Mouse (Mus musculus) forebrain, embryonic 13.5 days (tissue): ENCODE results near the gene Echdc3. TPM values are rescaled to one million over a fixed set of nuclear protein-coding genes. Genes with fewer than 3 reads are reported as not detected.
A peak's percentile ranks its signal among the peaks of the same experiment; 100 is the strongest.

Source experiments
- ATAC-seq: fragments of 200-750 bp; cut with Nextera tagmentation; 2 replicates; pipeline ENCODE4 v1.8.0; 2017
- H3K27ac ChIP-seq: fragments of 300-500 bp; sonication (generic); 2 replicates; pipeline ENCODE4 v1.5.1; 2015; ENCODE audit warnings: inconsistent platforms, mild to moderate bottlenecking, moderate library complexity
- H3K27me3 ChIP-seq: fragments of 300-500 bp; sonication (generic); 2 replicates; pipeline ENCODE4 v1.6.1; 2015; ENCODE audit warnings: mild to moderate bottlenecking, inconsistent platforms
- H3K36me3 ChIP-seq: fragments of 300-500 bp; sonication (generic); 2 replicates; pipeline ENCODE4 v1.6.1; 2015; ENCODE audit warnings: mild to moderate bottlenecking, inconsistent platforms; ENCODE audit not compliant: poor library complexity, severe bottlenecking
- H3K4me1 ChIP-seq: fragments of 300-500 bp; sonication (generic); 2 replicates; pipeline ENCODE4 v1.6.1; 2015; ENCODE audit warnings: inconsistent platforms
- H3K4me2 ChIP-seq: fragments of 300-500 bp; sonication (generic); 2 replicates; pipeline ENCODE4 v1.6.1; 2015; ENCODE audit warnings: inconsistent platforms, mild to moderate bottlenecking, moderate library complexity
- H3K4me3 ChIP-seq: fragments of 300-500 bp; sonication (generic); 2 replicates; pipeline ENCODE4 v1.5.1; 2015; ENCODE audit warnings: mild to moderate bottlenecking, inconsistent platforms
- H3K9ac ChIP-seq: fragments of 300-500 bp; sonication (generic); 2 replicates; pipeline ENCODE4 v1.6.1; 2015; ENCODE audit warnings: mild to moderate bottlenecking, inconsistent platforms
- H3K9me3 ChIP-seq: fragments of 300-500 bp; sonication (generic); replicated peaks from 2 replicates; pipeline ENCODE4 v1.6.1; 2016; ENCODE audit warnings: inconsistent platforms
- WGBS: fragments of 180-500 bp; shearing (Covaris S2); methylation state at CpG from one replicate; pipeline ENCODE4 v1.1.7; 2015; 5-methylcytosine and 5-hydroxymethylcytosine counted together
- polyA plus RNA-seq: library from polyadenylated mRNA; unstranded; fragments of >200 nt; fragmentation: Nextera tagmentation; extraction: Ambion mirVana; gene quantifications from 2 replicates; pipeline ENCODE4 v1.2.1, GENCODE M21; 2015

Echdc3 gene
- polyA plus RNA-seq, 1 experiment from 2014 or later, result 1.2 TPM

DNA sequence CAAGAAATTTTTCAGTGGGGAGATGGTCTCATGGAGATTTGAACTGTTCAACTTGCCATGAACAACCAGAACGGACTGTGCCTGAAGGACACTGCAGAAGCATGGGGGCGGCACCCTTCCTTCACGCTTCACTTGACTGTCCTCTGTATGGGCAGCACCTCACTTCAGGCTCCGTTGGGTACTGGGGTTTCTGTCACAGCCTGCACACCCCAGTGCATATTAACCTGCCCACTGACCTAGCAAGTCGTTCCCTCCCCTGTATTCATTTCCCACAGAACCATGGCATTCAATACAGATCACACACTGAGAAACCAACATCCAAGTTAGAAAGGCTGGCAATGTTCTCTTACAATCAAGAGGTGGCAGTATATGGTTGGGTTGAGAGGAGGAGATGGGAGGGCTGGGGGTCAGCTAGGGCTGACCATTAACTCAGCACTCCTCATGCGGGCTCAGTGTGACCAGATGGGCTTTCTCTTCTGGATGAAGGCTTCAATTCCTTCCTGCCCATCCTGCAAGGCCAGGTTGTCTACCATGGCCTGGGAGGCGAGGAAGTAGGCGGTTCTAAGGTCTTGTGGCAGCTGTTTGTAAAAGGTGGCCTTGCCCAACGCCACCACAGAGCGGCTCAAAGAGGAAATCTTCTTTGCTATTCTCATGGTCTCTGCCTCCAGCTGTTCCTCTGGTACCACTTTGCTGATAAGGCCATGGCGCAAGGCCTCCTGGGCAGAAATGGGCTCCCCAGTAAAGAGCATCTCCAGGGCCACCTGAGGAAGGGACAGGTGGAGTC, 23.8 kb downstream of the Echdc3 start:
- Histone ChIP-seq H3K4me1 (0 out of 2 replicates have a peak, but pooled peaks cover 6% of the 10 kb centered on the region), H3K27me3 (no peaks in the 10 kb centered on the region), H3K9me3 (peaks cover 4% of the 10 kb centered on the region; the same call in 1 of the 2 replicates), H3K4me2 (no peak overlapping the region), H3K36me3 (no peaks in the 10 kb centered on the region), H3K9ac (no peak overlapping the region), H3K4me3 (no peak overlapping the region), H3K27ac (no peak overlapping the region)
- 79% methylated on average over 11 of the region's 11 CpGs for WGBS
- ATAC-seq, result no peak

DNA sequence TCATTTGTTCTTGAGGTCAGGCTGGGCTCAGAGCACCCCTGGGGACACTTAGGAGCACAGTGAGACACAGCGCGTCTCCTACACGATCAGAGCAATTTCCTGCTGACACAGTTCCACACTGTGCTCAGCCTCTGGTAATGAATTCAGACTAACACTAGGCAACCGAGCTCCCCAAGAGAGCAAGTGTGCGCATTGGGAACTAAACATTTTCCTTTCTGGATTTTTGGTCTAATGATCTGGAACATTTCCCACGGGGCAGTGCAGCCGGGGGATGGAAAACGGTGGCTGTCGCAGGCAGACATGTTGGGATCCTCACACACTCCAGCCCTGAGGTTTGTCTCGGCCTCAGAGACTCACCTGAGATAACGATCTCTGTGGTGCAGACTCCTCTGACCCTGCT, 25.4 kb downstream of the Echdc3 start:
- 66% methylated on average over 11 of the region's 11 CpGs for WGBS
- Histone ChIP-seq H3K27me3 (no peaks in the 10 kb centered on the region), H3K27ac (no peak overlapping the region), H3K4me2 (no peak overlapping the region), H3K4me3 (no peak overlapping the region), H3K36me3 (no peaks in the 10 kb centered on the region), H3K4me1 (0 out of 2 replicates have a peak, but pooled peaks cover 6% of the 10 kb centered on the region), H3K9me3 (peaks cover 4% of the 10 kb centered on the region; the same call in 1 of the 2 replicates), H3K9ac (no peak overlapping the region)
- no peak; the same call in 1 of the 2 replicates for ATAC-seq

DNA sequence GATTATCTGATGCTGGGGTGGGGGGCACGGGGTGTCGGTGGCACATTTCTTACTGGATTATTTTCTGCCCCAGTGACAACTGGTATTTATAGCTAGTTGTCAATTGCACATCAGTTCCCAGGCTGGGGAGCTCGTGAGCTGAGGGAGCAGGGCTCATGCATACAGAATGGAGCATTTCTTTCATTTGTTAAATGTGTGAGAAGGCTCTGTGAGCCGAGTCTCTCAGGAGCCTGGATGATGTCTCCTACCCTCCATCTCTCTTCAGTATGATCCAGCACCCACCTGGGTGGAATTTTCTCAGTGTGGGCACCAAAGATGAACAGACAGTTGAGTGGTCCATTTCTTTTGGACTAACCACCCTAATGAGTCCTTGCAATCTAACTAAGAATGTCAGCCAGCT, 25.9 kb downstream of the Echdc3 start:
- Histone ChIP-seq H3K4me3 (no peak overlapping the region), H3K4me2 (no peak overlapping the region), H3K27ac (no peak overlapping the region), H3K36me3 (no peaks in the 10 kb centered on the region), H3K9me3 (peaks cover 4% of the 10 kb centered on the region; the same call in 1 of the 2 replicates), H3K27me3 (no peaks in the 10 kb centered on the region), H3K9ac (no peak overlapping the region), H3K4me1 (0 out of 2 replicates have a peak, but pooled peaks cover 6% of the 10 kb centered on the region)
- ATAC-seq, result no peak
- WGBS, result 61% methylated on average over 4 of the region's 4 CpGs

DNA sequence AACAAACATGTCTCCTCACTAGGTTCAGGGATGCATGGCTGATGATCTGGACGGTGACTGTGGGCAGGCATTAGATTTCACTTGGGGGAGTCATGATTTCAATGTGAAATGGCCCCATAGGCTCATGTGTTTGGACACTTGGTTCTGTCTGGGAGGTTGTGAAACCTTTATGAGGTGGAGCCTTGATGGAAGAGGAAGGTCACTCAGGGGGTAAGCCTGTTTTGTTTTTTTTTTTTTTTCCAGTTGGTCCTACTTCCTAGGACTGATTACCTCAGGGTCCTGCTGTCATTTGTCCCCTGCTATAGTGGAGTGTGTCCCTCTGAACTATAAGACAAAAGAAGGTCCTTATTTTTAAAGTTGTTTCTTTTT, 33.1 kb downstream of the Echdc3 start:
- Histone ChIP-seq H3K9ac (no peak overlapping the region), H3K27ac (no peak overlapping the region), H3K36me3 (no peaks in the 10 kb centered on the region), H3K4me1 (no peaks in the 10 kb centered on the region), H3K4me3 (no peak overlapping the region), H3K9me3 (peaks cover 3% of the 10 kb centered on the region; the same call in 1 of the 2 replicates), H3K27me3 (no peaks in the 10 kb centered on the region), H3K4me2 (no peak overlapping the region)
- WGBS, result 96% methylated on average over 1 of the region's 1 CpGs
- ATAC-seq, result no peak

DNA sequence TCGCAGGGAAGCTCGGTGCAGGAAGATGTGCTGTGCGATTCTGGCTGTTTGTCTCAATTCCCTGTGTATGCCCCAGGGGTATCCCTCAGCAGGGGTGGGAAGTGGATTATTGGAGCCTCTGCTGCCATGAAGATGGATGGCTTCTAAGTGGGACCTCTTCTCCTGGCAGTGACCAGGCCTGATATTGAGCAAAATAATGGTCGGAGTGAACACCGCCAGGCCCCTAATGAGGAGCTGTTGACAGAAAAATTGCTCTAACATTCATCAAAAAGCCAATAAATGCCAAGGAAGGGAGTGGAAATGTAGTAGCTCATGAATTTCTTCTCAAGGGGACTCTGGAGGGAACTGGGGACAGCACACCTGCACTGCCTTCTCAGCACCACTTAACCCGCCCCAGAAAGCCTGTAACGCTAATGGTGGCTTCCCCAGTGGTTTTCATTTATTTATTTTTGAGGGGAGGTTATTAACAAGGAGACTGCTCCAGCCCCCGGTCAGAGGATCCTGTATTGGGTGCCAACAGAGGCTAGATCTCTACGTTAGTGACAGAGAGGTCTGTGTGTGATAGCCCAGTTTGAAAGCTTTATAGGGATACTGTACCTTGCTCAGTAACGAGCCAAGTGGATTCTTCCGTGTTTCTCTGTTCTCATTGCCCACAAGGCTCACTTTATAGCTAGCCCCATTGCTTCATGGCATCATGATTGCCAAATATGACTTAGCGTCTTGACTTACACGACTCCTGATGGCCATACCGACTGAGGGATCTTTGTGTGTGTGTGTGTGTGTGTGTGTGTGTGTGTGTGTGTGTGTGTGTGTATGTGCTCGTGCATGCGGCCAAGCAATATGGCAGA, 33.7 kb downstream of the Echdc3 start:
- H3K4me2 ChIP-seq, result no peak overlapping the region
- 85% methylated on average over 16 of the region's 16 CpGs for WGBS
- no peaks in the 10 kb centered on the region for H3K9me3 ChIP-seq
- no peak overlapping the region for H3K9ac ChIP-seq
- H3K4me1 ChIP-seq, result no peaks in the 10 kb centered on the region
- no peak for ATAC-seq
- no peaks in the 10 kb centered on the region for H3K36me3 ChIP-seq
- no peak overlapping the region for H3K4me3 ChIP-seq
- no peaks in the 10 kb centered on the region for H3K27me3 ChIP-seq
- H3K27ac ChIP-seq, result no peak overlapping the region

DNA sequence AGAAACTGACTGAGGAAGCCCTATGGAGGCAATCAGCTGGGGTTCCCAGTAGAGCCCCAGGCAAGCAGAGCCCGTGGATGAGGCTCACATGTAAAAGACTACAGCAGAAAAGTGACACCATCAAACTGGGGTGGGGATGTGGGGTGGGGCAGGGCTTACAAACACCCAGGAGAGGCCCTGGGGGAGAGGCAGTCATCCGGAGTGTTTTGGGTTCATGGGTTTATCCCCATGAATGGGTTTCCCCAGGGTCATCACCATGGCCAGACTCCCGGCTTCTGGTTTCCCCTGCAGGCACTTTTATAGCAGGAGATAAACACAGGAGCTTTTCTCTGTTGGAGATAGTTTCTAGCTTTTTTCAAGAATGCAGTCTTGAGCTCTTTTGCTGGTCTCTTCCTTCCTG, 39.8 kb downstream of the Echdc3 start:
- no peak for ATAC-seq
- H3K4me1 ChIP-seq, result no peaks in the 10 kb centered on the region
- no peaks in the 10 kb centered on the region for H3K9me3 ChIP-seq
- no peaks in the 10 kb centered on the region for H3K36me3 ChIP-seq
- no peak overlapping the region for H3K27ac ChIP-seq
- H3K4me2 ChIP-seq, result no peak overlapping the region
- no peak overlapping the region for H3K9ac ChIP-seq
- no peak overlapping the region for H3K4me3 ChIP-seq
- 66% methylated on average over 3 of the region's 3 CpGs for WGBS
- no peaks in the 10 kb centered on the region for H3K27me3 ChIP-seq

DNA sequence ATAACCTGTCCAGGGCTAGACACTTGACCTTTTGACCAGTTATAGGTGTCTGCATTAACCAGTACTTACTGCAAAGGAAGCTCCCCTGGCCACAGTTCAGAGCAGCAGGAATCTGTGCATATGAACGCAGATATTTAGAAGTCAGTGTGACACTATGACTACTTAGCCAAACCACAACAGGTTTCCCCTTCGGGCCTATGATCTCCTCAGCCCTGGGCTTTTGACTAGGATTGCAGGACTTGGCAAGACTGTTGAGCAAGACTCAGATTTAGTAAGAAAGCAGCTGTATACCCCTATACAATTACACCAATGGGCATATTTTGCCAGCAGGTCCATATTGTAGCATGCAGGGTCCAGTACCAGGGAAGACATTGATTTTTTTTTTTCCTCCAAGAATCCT, 44.3 kb downstream of the Echdc3 start:
- Histone ChIP-seq H3K36me3 (no peaks in the 10 kb centered on the region), H3K27ac (no peak overlapping the region), H3K27me3 (no peaks in the 10 kb centered on the region), H3K4me1 (no peaks in the 10 kb centered on the region), H3K9ac (no peak overlapping the region), H3K9me3 (no peaks in the 10 kb centered on the region), H3K4me3 (no peak overlapping the region), H3K4me2 (no peak overlapping the region)
- ATAC-seq, result no peak
- 88% methylated on average over 2 of the region's 2 CpGs for WGBS

DNA sequence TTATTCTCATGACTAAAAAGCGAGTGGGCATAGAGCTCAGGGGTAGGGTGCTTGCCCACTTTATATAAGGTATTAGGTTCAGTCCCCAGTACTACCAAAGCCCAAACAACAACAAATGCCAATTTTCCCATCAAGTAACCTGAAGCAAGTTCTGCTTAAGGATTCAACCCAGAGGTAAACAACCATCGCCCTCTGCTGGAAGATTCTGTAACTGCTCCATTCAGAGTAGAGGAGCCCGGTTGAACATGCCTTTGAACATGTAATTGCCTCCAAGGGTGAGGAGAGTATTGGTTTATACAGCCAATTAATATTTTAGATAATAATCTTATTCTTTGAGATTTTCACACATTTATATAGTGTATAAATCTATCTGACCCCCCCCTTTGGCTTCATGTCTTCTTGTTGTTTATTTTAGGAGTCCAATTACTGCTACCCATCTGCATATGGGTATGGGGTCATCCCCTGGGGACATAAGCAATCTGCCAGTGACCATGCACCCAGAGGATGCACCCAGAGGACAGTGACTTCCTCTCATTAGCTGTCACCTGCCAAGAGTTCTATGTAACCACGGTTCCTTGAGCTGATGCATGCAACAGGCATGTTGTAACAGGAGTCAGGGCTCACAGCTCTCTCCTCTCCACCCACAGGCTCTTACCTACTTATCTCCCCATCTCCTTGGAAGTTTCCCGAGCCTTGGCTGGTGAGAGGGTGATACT, 44.8 kb downstream of the Echdc3 start:
- Histone ChIP-seq H3K4me3 (no peak overlapping the region), H3K9me3 (no peaks in the 10 kb centered on the region), H3K4me1 (no peaks in the 10 kb centered on the region), H3K27ac (no peak overlapping the region), H3K9ac (no peak overlapping the region), H3K4me2 (no peak overlapping the region), H3K36me3 (no peaks in the 10 kb centered on the region), H3K27me3 (no peaks in the 10 kb centered on the region)
- WGBS, result 28% methylated on average over 5 of the region's 5 CpGs
- peak; percentile 57 for ATAC-seq

DNA sequence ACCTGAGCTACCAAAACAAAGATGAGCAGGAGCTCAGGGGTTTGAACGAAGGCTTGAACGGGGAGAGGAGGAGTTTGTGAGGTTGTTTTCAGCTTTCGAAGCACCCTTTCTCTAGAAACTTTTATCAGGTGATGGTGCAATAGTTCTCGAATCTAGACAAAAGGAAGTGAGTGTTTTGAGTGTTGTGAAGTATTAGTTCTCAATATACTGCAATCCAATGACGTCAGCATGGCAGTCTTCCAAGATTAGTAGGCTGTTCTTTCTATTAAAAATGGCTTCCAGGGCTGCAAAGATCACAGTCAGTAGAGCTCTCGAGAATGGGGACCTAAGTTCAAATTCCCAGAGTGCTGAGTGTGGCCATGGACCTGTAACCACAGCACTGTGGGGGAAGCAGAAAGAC, 47.1 kb downstream of the Echdc3 start:
- Histone ChIP-seq H3K9me3 (no peaks in the 10 kb centered on the region), H3K4me3 (no peak overlapping the region), H3K4me1 (no peaks in the 10 kb centered on the region), H3K9ac (no peak overlapping the region), H3K36me3 (no peaks in the 10 kb centered on the region), H3K27ac (no peak overlapping the region), H3K4me2 (no peak overlapping the region), H3K27me3 (no peaks in the 10 kb centered on the region)
- WGBS, result 75% methylated on average over 6 of the region's 6 CpGs
- no peak for ATAC-seq

DNA sequence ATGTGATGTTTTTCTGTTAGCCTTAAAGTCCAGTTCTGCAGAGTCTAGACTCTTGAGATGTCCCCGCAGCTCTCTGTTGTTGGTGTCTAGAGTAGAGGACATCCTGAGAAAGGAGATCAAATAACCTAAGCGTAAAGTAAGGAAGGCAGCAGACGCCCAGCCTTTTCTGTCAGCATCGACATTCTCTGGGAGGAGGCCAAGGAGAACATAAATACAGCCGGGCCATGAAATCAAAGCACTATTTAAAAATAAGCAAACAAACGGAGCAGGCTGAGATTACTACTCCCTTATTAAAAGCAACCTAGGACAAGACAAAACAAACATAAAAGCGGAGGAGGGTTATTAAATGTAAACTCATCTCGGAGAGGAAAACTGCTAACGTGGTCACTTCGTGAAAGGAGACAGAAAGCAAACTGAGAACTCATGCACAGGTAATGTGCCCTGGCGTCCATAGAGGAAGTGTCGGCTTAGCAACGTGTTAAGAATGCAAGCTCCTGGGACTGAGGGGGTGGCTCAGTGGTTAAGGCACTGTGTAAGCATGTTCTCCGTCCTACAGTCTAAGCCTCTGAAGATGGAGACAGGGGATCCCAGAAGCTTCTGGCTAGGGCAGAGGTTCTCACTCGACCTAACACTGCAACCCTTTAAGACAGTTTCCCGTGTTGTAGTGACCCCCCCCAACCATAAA, 48.1 kb downstream of the Echdc3 start:
- no peaks in the 10 kb centered on the region for H3K9me3 ChIP-seq
- ATAC-seq, result no peak
- no peaks in the 10 kb centered on the region for H3K36me3 ChIP-seq
- no peaks in the 10 kb centered on the region for H3K4me1 ChIP-seq
- H3K27me3 ChIP-seq, result no peaks in the 10 kb centered on the region
- no peak overlapping the region for H3K4me3 ChIP-seq
- H3K27ac ChIP-seq, result no peak overlapping the region
- WGBS, result 75% methylated on average over 16 of the region's 16 CpGs
- no peak overlapping the region for H3K4me2 ChIP-seq
- no peak overlapping the region for H3K9ac ChIP-seq

DNA sequence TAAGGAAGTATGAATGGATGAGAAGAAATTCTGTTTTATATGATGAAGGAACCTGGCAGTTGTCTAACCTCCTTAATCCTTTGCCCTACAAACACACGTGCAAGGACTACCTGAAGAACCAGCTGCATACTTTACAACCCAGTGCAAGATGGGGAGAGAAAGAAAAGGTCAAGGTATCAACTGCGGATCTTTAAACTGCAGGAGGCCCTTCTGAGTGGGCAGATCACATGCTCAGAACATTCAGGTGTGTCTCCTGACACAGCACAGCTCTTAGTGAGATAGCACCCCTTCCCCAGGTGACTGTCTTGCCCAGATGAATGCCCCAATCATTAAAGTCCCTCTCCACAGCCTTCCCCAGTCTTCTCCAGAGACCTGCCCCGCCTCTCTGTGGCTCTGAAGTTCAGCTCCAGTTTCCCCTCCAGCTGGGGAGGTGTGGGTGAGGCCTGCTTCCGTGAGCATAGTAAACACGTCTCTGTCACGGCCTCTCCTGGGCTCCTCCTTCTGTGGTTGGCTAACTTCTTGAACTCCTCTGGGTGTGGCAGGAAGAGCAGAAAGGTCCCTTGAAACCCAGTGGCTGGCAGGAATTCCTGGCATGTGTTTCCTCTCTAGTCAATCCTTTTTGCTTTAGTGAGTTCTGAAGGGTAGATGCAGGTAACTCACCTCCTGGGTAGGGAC, 50.3 kb downstream of the Echdc3 start:
- no peak overlapping the region for H3K9ac ChIP-seq
- no peak overlapping the region for H3K27ac ChIP-seq
- H3K4me3 ChIP-seq, result no peak overlapping the region
- H3K4me1 ChIP-seq, result no peaks in the 10 kb centered on the region
- no peaks in the 10 kb centered on the region for H3K36me3 ChIP-seq
- H3K9me3 ChIP-seq, result no peaks in the 10 kb centered on the region
- H3K27me3 ChIP-seq, result no peaks in the 10 kb centered on the region
- 68% methylated on average over 6 of the region's 6 CpGs for WGBS
- ATAC-seq, result no peak
- no peak overlapping the region for H3K4me2 ChIP-seq
